Mouse (Mus musculus): ENCODE measurements around the gene Tas2r104. TPM values are rescaled to one million over a fixed set of nuclear protein-coding genes. Genes with fewer than 3 reads are reported as not detected.

Tas2r104 gene
- not detected in 2 replicates for polyA plus RNA-seq (2012; ENCODE audit: low replicate concordance)

GRCm38 (mm10) chr6:131685644-131686043 lies at the start of gene Tas2r104:
TSS of gene Tas2r104 (minus strand) at chr6:131685744.

GRCm38 (mm10) chr6:131689963-131690362 lies 4.4 kb upstream of the Tas2r104 start, which contains the start of gene Tas2r114:
TSS of gene Tas2r114 (minus strand) at chr6:131690063.

GRCm38 (mm10) chr6:131687395-131687794 lies 1.9 kb upstream of the Tas2r104 start, which contains the start of gene Tas2r105:
TSS of gene Tas2r105 (minus strand) at chr6:131687495.

GRCm38 (mm10) chr6:131678786-131679185 lies 6.8 kb downstream of the Tas2r104 start, which contains the start of gene Tas2r106:
TSS of gene Tas2r106 (minus strand) at chr6:131678886.

GRCm38 (mm10) chr6:131660049-131660448 lies 25.5 kb downstream of the Tas2r104 start, which contains the start of gene Tas2r107:
TSS of gene Tas2r107 (minus strand) at chr6:131660149.

Other genes with a start within 250 kb of the Tas2r104 start
- gene 5430401F13Rik, start 199.3 kb downstream of the Tas2r104 start, polyA plus RNA-seq (2012; ENCODE audit: low replicate concordance): not detected in 2 replicates
- gene Gm6619, start 199.3 kb downstream of the Tas2r104 start, polyA plus RNA-seq (2012; ENCODE audit: low replicate concordance): not detected in 2 replicates
- gene Tas2r130, start 54.8 kb downstream of the Tas2r104 start, polyA plus RNA-seq (2012; ENCODE audit: low replicate concordance): not detected in 2 replicates
- gene Tas2r107, start 25.6 kb downstream of the Tas2r104 start, polyA plus RNA-seq (2012; ENCODE audit: low replicate concordance): not detected in 2 replicates
- not detected in 2 replicates for gene Tas2r106, start 6.9 kb downstream of the Tas2r104 start, polyA plus RNA-seq (2012; ENCODE audit: low replicate concordance)
- gene Tas2r105, start 1.8 kb upstream of the Tas2r104 start, polyA plus RNA-seq (2012; ENCODE audit: low replicate concordance): not detected in 2 replicates
- gene Tas2r114, start 4.3 kb upstream of the Tas2r104 start, polyA plus RNA-seq (2012; ENCODE audit: low replicate concordance): not detected in 2 replicates

Measured in hematopoietic multipotent progenitor cell, adult 10-12 weeks (in vitro differentiated cells).